Comparison of ENCODE assay signal across 7 mouse cellular contexts in the genomic region with DNA sequence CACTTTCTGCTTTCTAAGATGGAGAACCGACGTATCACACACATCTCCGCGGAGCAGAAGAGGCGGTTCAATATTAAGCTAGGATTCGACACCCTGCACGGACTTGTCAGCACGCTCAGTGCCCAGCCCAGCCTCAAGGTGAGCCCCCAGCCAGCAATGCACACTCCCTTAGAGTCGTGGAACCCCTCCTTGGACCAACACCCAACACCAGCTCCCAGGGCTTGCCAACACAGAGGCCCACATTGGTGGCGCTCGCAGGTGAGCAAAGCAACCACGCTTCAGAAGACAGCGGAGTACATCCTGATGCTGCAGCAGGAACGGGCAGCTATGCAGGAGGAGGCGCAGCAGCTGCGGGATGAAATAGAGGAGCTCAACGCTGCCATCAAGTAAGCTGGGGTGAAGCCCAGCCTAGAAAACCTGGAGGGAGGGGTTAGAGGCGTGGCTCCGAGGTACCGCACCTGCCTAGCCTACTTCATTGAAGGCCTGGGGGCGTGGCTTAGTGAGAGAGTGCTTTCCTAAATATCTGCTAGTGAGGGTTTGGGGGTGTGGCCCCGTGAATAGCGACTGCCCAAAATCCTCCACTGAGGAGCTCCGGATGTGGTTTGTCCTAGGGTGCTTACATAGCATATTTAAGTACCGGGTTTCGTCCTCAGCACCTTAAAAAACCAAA. TPM values are rescaled to one million over a fixed set of nuclear protein-coding genes. Genes with fewer than 3 reads are reported as not detected.
A peak's percentile ranks its signal among the peaks of the same experiment; 100 is the strongest.
DNase-seq lines count a peak whose midpoint lies in the region; ATAC-seq lines count a peak whose summit lies in the region.

No protein-coding gene starts in this region.

- no peaks in the 10 kb centered on the region for H3K36me3 ChIP-seq in embryonic facial prominence, embryonic 12.5 days
- H3K36me3 ChIP-seq in hindbrain, embryonic 15.5 days: no peaks in the 10 kb centered on the region
- H3K36me3 ChIP-seq in liver, embryonic 11.5 days (ENCODE audit: control insufficient read depth, insufficient read depth, low read length): no peaks in the 10 kb centered on the region
- no peaks in the 10 kb centered on the region for H3K36me3 ChIP-seq in midbrain, embryonic 16.5 days (ENCODE audit: control insufficient read depth, insufficient read depth, low read length)

- peaks cover 8% of the 10 kb centered on the region; the same call in 1 of the 2 replicates for H3K4me1 ChIP-seq in embryonic facial prominence, embryonic 12.5 days
- peaks cover 8% of the 10 kb centered on the region for H3K4me1 ChIP-seq in hindbrain, embryonic 15.5 days (replicated peaks)
- H3K4me1 ChIP-seq in liver, embryonic 11.5 days (replicated peaks; ENCODE audit: control insufficient read depth, insufficient read depth, low read length): no peaks in the 10 kb centered on the region
- peaks cover 5% of the 10 kb centered on the region; the same call in 1 of the 2 replicates for H3K4me1 ChIP-seq in midbrain, embryonic 16.5 days (ENCODE audit: control insufficient read depth, insufficient read depth, low read length)

- H3K4me2 ChIP-seq in embryonic facial prominence, embryonic 12.5 days (replicated peaks): peak overlapping the region; percentile 40
- peak overlapping the region; percentile 59 for H3K4me2 ChIP-seq in hindbrain, embryonic 15.5 days
- H3K4me2 ChIP-seq in liver, embryonic 11.5 days: peak overlapping the region; percentile 57
- H3K4me2 ChIP-seq in midbrain, embryonic 16.5 days (ENCODE audit: low read length): peak overlapping the region; percentile 46

- H3K27ac ChIP-seq in embryonic facial prominence, embryonic 12.5 days: no peak overlapping the region
- no peak overlapping the region for H3K27ac ChIP-seq in hindbrain, embryonic 15.5 days (replicated peaks)
- H3K27ac ChIP-seq in liver, embryonic 11.5 days (ENCODE audit: low read depth, low read length): no peak overlapping the region
- H3K27ac ChIP-seq in midbrain, embryonic 16.5 days (ENCODE audit: low read length): no peak overlapping the region

- peak overlapping the region; percentile 18; the same call in 1 of the 2 replicates for H3K4me3 ChIP-seq in embryonic facial prominence, embryonic 12.5 days
- H3K4me3 ChIP-seq in hindbrain, embryonic 15.5 days: peak overlapping the region; percentile 32
- peak overlapping the region; percentile 29 for H3K4me3 ChIP-seq in liver, embryonic 11.5 days (ENCODE audit: low read depth, low read length)
- H3K4me3 ChIP-seq in midbrain, embryonic 16.5 days (ENCODE audit: low read depth, low read length): peak overlapping the region; percentile 26

- peaks cover 32% of the 10 kb centered on the region for H3K27me3 ChIP-seq in embryonic facial prominence, embryonic 12.5 days
- H3K27me3 ChIP-seq in hindbrain, embryonic 15.5 days: peaks cover 32% of the 10 kb centered on the region
- peaks cover 28% of the 10 kb centered on the region for H3K27me3 ChIP-seq in liver, embryonic 11.5 days (replicated peaks; ENCODE audit: control insufficient read depth, insufficient read depth, low read length)
- peaks cover 19% of the 10 kb centered on the region for H3K27me3 ChIP-seq in midbrain, embryonic 16.5 days (ENCODE audit: control insufficient read depth, insufficient read depth, low read depth, low read length)

- ATAC-seq in embryonic facial prominence, embryonic 12.5 days (ENCODE audit: insufficient number of reproducible peaks, insufficient read depth, low FRiP score, low TSS enrichment): peak; percentile 30; the same call in 1 of the 2 replicates
- peak; percentile 45; the same call in 1 of the 2 replicates for ATAC-seq in hindbrain, embryonic 15.5 days (ENCODE audit: low FRiP score, low read depth)
- ATAC-seq in liver, embryonic 11.5 days (replicated peaks; ENCODE audit: low FRiP score): peak; percentile 68
- ATAC-seq in midbrain, embryonic 16.5 days: peak; percentile 48; the same call in 1 of the 2 replicates

- H3K9me3 ChIP-seq in embryonic facial prominence, embryonic 12.5 days: no peaks in the 10 kb centered on the region
- no peaks in the 10 kb centered on the region for H3K9me3 ChIP-seq in hindbrain, embryonic 15.5 days
- H3K9me3 ChIP-seq in liver, embryonic 11.5 days (ENCODE audit: control insufficient read depth, low read length): no peaks in the 10 kb centered on the region
- no peaks in the 10 kb centered on the region for H3K9me3 ChIP-seq in midbrain, embryonic 16.5 days (replicated peaks; ENCODE audit: control insufficient read depth, low read length, poor library complexity, severe bottlenecking)

- 4% methylated on average over 26 of the region's 26 CpGs for WGBS in embryonic facial prominence, embryonic 12.5 days
- 5% methylated on average over 26 of the region's 26 CpGs for WGBS in hindbrain, embryonic 15.5 days
- 8% methylated on average over 26 of the region's 26 CpGs for WGBS in liver, embryonic 11.5 days
- 5% methylated on average over 26 of the region's 26 CpGs for WGBS in midbrain, embryonic 16.5 days

- H3K9ac ChIP-seq in embryonic facial prominence, embryonic 12.5 days: no peak overlapping the region
- H3K9ac ChIP-seq in hindbrain, embryonic 15.5 days: 0 out of 2 replicates have a peak overlapping the region, but pooled peaks have one; percentile 4
- no peak overlapping the region for H3K9ac ChIP-seq in liver, embryonic 11.5 days (ENCODE audit: low read depth, low read length)
- H3K9ac ChIP-seq in midbrain, embryonic 16.5 days (ENCODE audit: low read depth, low read length): 0 out of 2 replicates have a peak overlapping the region, but pooled peaks have one; percentile 3

- DNase-seq in B cell, adult 2 months: peak; percentile 76 to 80
- peak; percentile 43 to 60 for DNase-seq in CD8-positive naive resting alpha-beta T cell, adult 2 months (ENCODE audit: low read depth in 2 of 2, low spot score in 2 of 2)
- peak; percentile 59 for DNase-seq in liver, embryonic 11.5 days (ENCODE audit: low spot score)
- peak; percentile 90 for DNase-seq in thymus, postnatal 0 days (ENCODE audit: low spot score)

RNA-seq across cellular contexts. Expression of gene Tbl2, which starts 15.6 kb away (rescaled TPM):
- polyA plus RNA-seq in embryonic facial prominence, embryonic 12.5 days (2016; fragmentation: Nextera tagmentation; extraction: Ambion mirVana): 24.8 and 30.0 TPM in 2 replicates
- polyA plus RNA-seq in hindbrain, embryonic 15.5 days (2015; fragmentation: Nextera tagmentation; extraction: Ambion mirVana): 13.9 and 16.0 TPM in 2 replicates
- polyA plus RNA-seq in liver, embryonic 11.5 days (2014; fragmentation: Nextera tagmentation; extraction: Ambion mirVana): 24.6 and 29.2 TPM in 2 replicates
- 12.9 and 14.5 TPM in 2 replicates for polyA plus RNA-seq in midbrain, embryonic 16.5 days (2015; fragmentation: Nextera tagmentation; extraction: Ambion mirVana)
- polyA plus RNA-seq in thymus, postnatal 0 days (2015; fragmentation: Nextera tagmentation; extraction: Ambion mirVana): 13.1 and 13.7 TPM in 2 replicates

RNA-seq across cellular contexts. Expression of gene Bcl7b, which starts 34.2 kb away (rescaled TPM):
- 47.5 and 47.7 TPM in 2 replicates for polyA plus RNA-seq in embryonic facial prominence, embryonic 12.5 days (2016; fragmentation: Nextera tagmentation; extraction: Ambion mirVana)
- polyA plus RNA-seq in hindbrain, embryonic 15.5 days (2015; fragmentation: Nextera tagmentation; extraction: Ambion mirVana): 38.4 and 41.4 TPM in 2 replicates
- 52.5 and 52.9 TPM in 2 replicates for polyA plus RNA-seq in liver, embryonic 11.5 days (2014; fragmentation: Nextera tagmentation; extraction: Ambion mirVana)
- polyA plus RNA-seq in midbrain, embryonic 16.5 days (2015; fragmentation: Nextera tagmentation; extraction: Ambion mirVana): 40.4 TPM in 2 replicates
- 88.1 and 99.0 TPM in 2 replicates for polyA plus RNA-seq in thymus, postnatal 0 days (2015; fragmentation: Nextera tagmentation; extraction: Ambion mirVana)

RNA-seq across cellular contexts. Expression of gene Mlxipl, which starts 44.2 kb away (rescaled TPM):
- 3.3 and 3.8 TPM in 2 replicates for polyA plus RNA-seq in embryonic facial prominence, embryonic 12.5 days (2016; fragmentation: Nextera tagmentation; extraction: Ambion mirVana)
- 0.97 and 1.6 TPM in 2 replicates for polyA plus RNA-seq in hindbrain, embryonic 15.5 days (2015; fragmentation: Nextera tagmentation; extraction: Ambion mirVana)
- polyA plus RNA-seq in liver, embryonic 11.5 days (2014; fragmentation: Nextera tagmentation; extraction: Ambion mirVana): 18.5 and 18.7 TPM in 2 replicates
- 0.87 and 1.0 TPM in 2 replicates for polyA plus RNA-seq in midbrain, embryonic 16.5 days (2015; fragmentation: Nextera tagmentation; extraction: Ambion mirVana)
- 0.38 and 0.39 TPM in 2 replicates for polyA plus RNA-seq in thymus, postnatal 0 days (2015; fragmentation: Nextera tagmentation; extraction: Ambion mirVana)

RNA-seq across cellular contexts. Expression of gene Baz1b, which starts 53.2 kb away (rescaled TPM):
- polyA plus RNA-seq in embryonic facial prominence, embryonic 12.5 days (2016; fragmentation: Nextera tagmentation; extraction: Ambion mirVana): 68.7 and 69.0 TPM in 2 replicates
- polyA plus RNA-seq in hindbrain, embryonic 15.5 days (2015; fragmentation: Nextera tagmentation; extraction: Ambion mirVana): 26.6 and 28.9 TPM in 2 replicates
- polyA plus RNA-seq in liver, embryonic 11.5 days (2014; fragmentation: Nextera tagmentation; extraction: Ambion mirVana): 47.2 and 50.8 TPM in 2 replicates
- polyA plus RNA-seq in midbrain, embryonic 16.5 days (2015; fragmentation: Nextera tagmentation; extraction: Ambion mirVana): 19.5 and 26.8 TPM in 2 replicates
- 34.5 and 37.0 TPM in 2 replicates for polyA plus RNA-seq in thymus, postnatal 0 days (2015; fragmentation: Nextera tagmentation; extraction: Ambion mirVana)

RNA-seq across cellular contexts. Expression of gene Vps37d, which starts 55.8 kb away (rescaled TPM):
- 26.4 and 27.2 TPM in 2 replicates for polyA plus RNA-seq in embryonic facial prominence, embryonic 12.5 days (2016; fragmentation: Nextera tagmentation; extraction: Ambion mirVana)
- 37.3 and 43.0 TPM in 2 replicates for polyA plus RNA-seq in hindbrain, embryonic 15.5 days (2015; fragmentation: Nextera tagmentation; extraction: Ambion mirVana)
- polyA plus RNA-seq in liver, embryonic 11.5 days (2014; fragmentation: Nextera tagmentation; extraction: Ambion mirVana): 2.6 and 3.0 TPM in 2 replicates
- 32.4 and 33.6 TPM in 2 replicates for polyA plus RNA-seq in midbrain, embryonic 16.5 days (2015; fragmentation: Nextera tagmentation; extraction: Ambion mirVana)
- polyA plus RNA-seq in thymus, postnatal 0 days (2015; fragmentation: Nextera tagmentation; extraction: Ambion mirVana): 1.6 and 1.7 TPM in 2 replicates

Comparison
In these comparisons a context has a peak if more than half of its experiments do, and no peak if none do; other contexts are left out.
1. H3K9ac ChIP-seq: peak in hindbrain, embryonic 15.5 days (single experiment) and midbrain, embryonic 16.5 days (single experiment); none in embryonic facial prominence, embryonic 12.5 days (single experiment) and liver, embryonic 11.5 days (single experiment).
2. Peak in every context shown above with its lines, with median percentiles within 50 percentile points of each other: DNase-seq, ATAC-seq, H3K4me2 ChIP-seq and H3K4me3 ChIP-seq.